Mouse (Mus musculus) spleen, embryonic (tissue): ENCODE data around the gene Fam71f2.

ENCODE experiments used
- CTCF ChIA-PET: fragments of 350-600 bp; sonication (Branson Sonifier 250); formaldehyde crosslinking; loops from one replicate; lab custom pipeline; 2022; lab: Charles Lee

The Fam71f2 gene

GRCm38 (mm10) chr6:29279293-29279692 lies at the start of gene Fam71f2:
Gene Fam71f2 (plus strand): TSS chr6:29279593.
- CTCF ChIA-PET = interaction anchor here (0.5 kb wide), 1 partner anchor 1222 kb away, joined by 5 read pairs; no protein-coding TSS in a partner anchor

GRCm38 (mm10) chr6:29230386-29230785 lies 49.0 kb upstream of the Fam71f2 start:
- CTCF ChIA-PET = no interaction called here

GRCm38 (mm10) chr6:29231799-29232198 lies 47.6 kb upstream of the Fam71f2 start:
- CTCF ChIA-PET = no interaction called here

- CTCF ChIA-PET = no interaction called here
Measured at GRCm38 (mm10) chr6:29232321-29232720, 47.1 kb upstream of the Fam71f2 start.

- CTCF ChIA-PET = no interaction called here
Measured at GRCm38 (mm10) chr6:29233710-29234109, 45.7 kb upstream of the Fam71f2 start.

- CTCF ChIA-PET = no interaction called here
Measured at GRCm38 (mm10) chr6:29234272-29234671, 45.1 kb upstream of the Fam71f2 start.

- CTCF ChIA-PET = interaction anchor here (0.9 to 2.0 kb wide), 6 partner anchors 15 to 37 kb away, joined by 3 to 9 read pairs (median 4); partner anchors contain the start of gene Impdh1
Measured at GRCm38 (mm10) chr6:29240806-29241205, 38.6 kb upstream of the Fam71f2 start.

- CTCF ChIA-PET = interaction anchor here (1.0 to 2.0 kb wide), 3 partner anchors 14 to 37 kb away, joined by 4 to 9 read pairs (median 4); partner anchors contain the start of gene Impdh1
Measured at GRCm38 (mm10) chr6:29241697-29242096, 37.7 kb upstream of the Fam71f2 start.

- CTCF ChIA-PET = interaction anchor here (0.8 kb wide), 1 partner anchor 22 kb away, joined by 3 read pairs; no protein-coding TSS in a partner anchor
Measured at GRCm38 (mm10) chr6:29242265-29242664, 37.1 kb upstream of the Fam71f2 start.

GRCm38 (mm10) chr6:29245272-29246120 lies 33.9 kb upstream of the Fam71f2 start:
- CTCF ChIA-PET = interaction anchor here (1.1 kb wide), 1 partner anchor 28 kb away, joined by 3 read pairs; no protein-coding TSS in a partner anchor

GRCm38 (mm10) chr6:29246183-29246582 lies 33.2 kb upstream of the Fam71f2 start:
- CTCF ChIA-PET = interaction anchor here (1.1 kb wide), 1 partner anchor 27 kb away, joined by 3 read pairs; no protein-coding TSS in a partner anchor

GRCm38 (mm10) chr6:29246585-29246984 lies 32.8 kb upstream of the Fam71f2 start:
- CTCF ChIA-PET = no interaction called here

- CTCF ChIA-PET = no interaction called here
Measured at GRCm38 (mm10) chr6:29247072-29247471, 32.3 kb upstream of the Fam71f2 start.

GRCm38 (mm10) chr6:29259418-29259817 lies 20.0 kb upstream of the Fam71f2 start:
- CTCF ChIA-PET = no interaction called here

- CTCF ChIA-PET = no interaction called here
Measured at GRCm38 (mm10) chr6:29261831-29262230, 17.6 kb upstream of the Fam71f2 start.

GRCm38 (mm10) chr6:29263650-29264455 lies 15.5 kb upstream of the Fam71f2 start:
- CTCF ChIA-PET = interaction anchor here (0.5 to 0.9 kb wide), 3 partner anchors 21 to 117 kb away, joined by 3 read pairs; no protein-coding TSS in a partner anchor

GRCm38 (mm10) chr6:29264456-29264781 lies 15.0 kb upstream of the Fam71f2 start:
- CTCF ChIA-PET = interaction anchor here (0.7 to 0.9 kb wide), 2 partner anchors 22 to 26 kb away, joined by 3 read pairs; no protein-coding TSS in a partner anchor

GRCm38 (mm10) chr6:29266936-29267335 lies 12.5 kb upstream of the Fam71f2 start:
- CTCF ChIA-PET = interaction anchor here (0.9 kb wide), 1 partner anchor 99 kb away, joined by 4 read pairs; no protein-coding TSS in a partner anchor

- CTCF ChIA-PET = no interaction called here
Measured at GRCm38 (mm10) chr6:29269006-29269668, 10.3 kb upstream of the Fam71f2 start.

GRCm38 (mm10) chr6:29270961-29271360 lies 8.4 kb upstream of the Fam71f2 start:
- CTCF ChIA-PET = no interaction called here
